Mouse (Mus musculus): Measurements from ENCODE around the gene Fli1. TPM values are rescaled to one million over a fixed set of nuclear protein-coding genes. Genes with fewer than 3 reads are reported as not detected.
A peak's percentile ranks its signal among the peaks of the same experiment; 100 is the strongest.

Fli1 gene
- 21.3 and 23.4 TPM in 2 replicates for polyA plus RNA-seq (2015; fragmentation: Nextera tagmentation; extraction: Ambion mirVana)

DNA sequence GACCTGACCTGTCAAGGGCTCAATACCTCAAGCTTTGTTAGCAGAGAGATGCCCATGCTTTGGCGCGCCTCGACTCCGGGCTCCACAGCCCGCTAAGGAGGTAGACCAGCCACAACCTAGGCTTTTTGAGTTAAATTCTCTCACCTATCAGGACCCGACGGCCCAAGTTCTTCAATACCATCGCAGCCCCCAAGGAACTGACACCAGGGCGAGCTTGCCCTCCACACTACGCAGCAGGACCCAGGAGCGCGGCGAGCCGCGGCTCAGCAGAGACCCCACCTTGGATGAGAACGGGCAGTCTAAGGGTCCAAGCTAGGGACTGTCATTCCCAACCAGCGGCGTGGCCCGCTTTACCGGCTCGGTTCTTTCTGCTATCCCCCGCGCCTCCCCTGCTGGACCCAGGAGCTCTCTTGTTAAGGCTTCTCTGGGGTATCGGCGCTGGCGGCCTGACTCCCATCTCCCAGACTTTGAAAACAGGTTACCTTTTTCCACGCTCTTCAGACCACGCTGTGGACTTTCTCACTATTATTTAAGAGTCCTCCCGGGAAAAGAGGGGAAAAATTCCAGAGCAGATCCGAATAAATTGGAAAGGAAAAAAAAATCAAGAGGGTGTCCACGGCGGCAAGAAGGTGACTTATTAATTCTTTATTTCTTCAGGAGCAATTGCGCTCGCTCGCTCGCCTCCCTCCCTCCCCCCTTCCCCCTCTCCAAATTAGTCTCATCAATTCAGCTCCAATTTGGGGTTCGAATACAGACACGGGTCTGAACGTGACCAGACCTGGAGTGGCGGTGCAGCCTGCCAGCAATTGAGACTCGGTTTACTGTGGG is at the start of gene Fli1:
TSS of gene Fli1 (minus strand) at position 650 of the 828 bp plus-strand sequence.
- peaks cover 72% of the 10 kb centered on the region for H3K4me1 ChIP-seq
- H3K27me3 ChIP-seq, result peaks cover 42% of the 10 kb centered on the region
- H3K9ac ChIP-seq, result peak within 1 kb of the TSS; percentile 51
- under 1% methylated on average over 41 of the region's 41 CpGs for WGBS
- no peaks in the 10 kb centered on the region for H3K36me3 ChIP-seq
- no peak for ATAC-seq (ENCODE audit: insufficient number of reproducible peaks, low FRiP score, low TSS enrichment, low read depth)
- peak within 1 kb of the TSS; percentile 93 for H3K27ac ChIP-seq
- peak within 1 kb of the TSS; percentile 82 for H3K4me2 ChIP-seq
- no peaks in the 10 kb centered on the region for H3K9me3 ChIP-seq
- H3K4me3 ChIP-seq, result peak within 1 kb of the TSS; percentile 66

DNA sequence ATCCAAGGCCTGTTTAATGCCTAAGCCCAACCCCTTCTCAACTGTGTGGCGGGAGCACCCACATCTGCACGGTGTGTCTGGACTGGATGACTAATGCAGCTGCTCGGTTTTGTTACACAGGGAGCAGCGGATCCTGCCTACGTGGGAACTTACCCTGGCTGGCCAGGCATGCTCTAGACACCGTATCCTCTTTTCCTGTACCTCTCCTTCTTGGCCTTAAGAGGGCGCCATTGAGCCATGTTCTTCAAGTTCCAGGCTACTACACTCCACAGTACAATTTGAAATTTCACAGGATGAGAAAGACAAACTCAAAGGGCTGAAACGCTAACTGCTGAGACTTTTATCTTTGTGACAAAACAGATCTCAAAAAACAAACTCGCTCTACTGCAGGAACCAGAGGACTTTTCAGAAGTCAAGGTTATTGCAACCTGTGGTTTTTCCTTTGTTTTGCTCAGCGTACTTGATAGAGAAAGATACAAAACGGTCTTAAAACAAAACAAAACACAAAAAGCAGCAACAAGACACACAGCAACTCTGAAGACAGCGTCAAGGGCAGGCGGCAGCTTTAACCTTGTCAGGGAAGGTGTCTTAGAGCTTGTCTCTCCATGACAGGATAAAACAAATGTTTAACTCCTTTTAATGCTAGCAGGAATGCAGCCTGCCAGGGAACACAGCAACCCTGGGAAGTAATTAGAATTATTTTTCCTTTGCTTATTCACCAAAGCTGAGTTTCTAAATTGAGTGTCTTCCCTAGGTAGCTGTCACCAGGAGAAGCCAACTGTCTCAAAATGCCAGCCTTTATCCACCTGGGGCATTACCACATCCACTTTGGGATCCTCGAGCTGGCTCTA is 49.3 kb upstream of the Fli1 start:
- Histone ChIP-seq H3K4me2 (peak overlapping the region; percentile 24; the same call in 1 of the 2 replicates), H3K4me1 (peaks cover 18% of the 10 kb centered on the region; the same call in 1 of the 2 replicates), H3K9me3 (no peaks in the 10 kb centered on the region), H3K27me3 (no peaks in the 10 kb centered on the region; the same call in 1 of the 2 replicates), H3K27ac (no peak overlapping the region), H3K9ac (no peak overlapping the region), H3K4me3 (no peak overlapping the region), H3K36me3 (no peaks in the 10 kb centered on the region)
- 13% methylated on average over 14 of the region's 14 CpGs for WGBS
- ATAC-seq (ENCODE audit: insufficient number of reproducible peaks, low FRiP score, low TSS enrichment, low read depth), result peak; percentile 80

DNA sequence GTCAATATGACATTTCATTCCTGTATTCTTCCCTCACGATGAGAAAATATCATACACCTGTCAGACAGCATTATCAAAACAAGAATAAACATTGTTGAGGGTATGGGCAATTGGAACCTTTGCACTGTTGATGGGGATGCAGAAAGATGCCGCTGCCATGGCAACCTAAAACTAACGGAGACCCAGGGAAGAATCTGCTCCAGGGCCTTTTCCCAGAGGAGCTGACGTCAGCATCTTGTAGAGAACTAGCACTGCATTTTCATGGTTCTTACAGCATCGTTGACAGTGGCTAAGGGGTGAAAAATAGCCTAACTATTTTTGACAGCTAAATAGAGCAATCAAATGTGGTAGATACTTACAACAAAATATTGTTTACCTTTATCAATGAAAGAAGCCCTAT is 47.9 kb upstream of the Fli1 start:
- no peaks in the 10 kb centered on the region for H3K9me3 ChIP-seq
- 61% methylated on average over 5 of the region's 5 CpGs for WGBS

DNA sequence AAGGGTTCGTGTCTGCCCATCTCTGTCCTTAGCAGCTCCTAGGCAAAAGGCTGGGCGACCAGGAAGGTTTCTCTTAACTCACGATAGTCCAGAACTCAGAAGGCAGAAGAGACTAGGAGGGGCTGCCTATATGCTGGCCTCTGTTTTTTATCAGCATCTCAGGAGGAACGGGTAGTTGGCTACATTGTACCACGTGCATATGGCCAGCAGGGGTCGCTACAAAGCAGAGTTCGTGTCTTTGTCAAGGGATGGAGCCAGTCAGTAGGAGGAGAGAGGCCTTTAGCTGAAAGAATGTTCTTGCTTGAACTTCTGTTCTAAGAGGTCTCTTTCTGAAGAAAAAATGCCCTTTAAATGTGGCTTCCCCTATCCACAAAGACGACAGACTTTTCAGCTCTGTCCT is 47.2 kb upstream of the Fli1 start:
- 0 out of 2 replicates have a peak overlapping the region, but pooled peaks have one; percentile 7 for H3K4me2 ChIP-seq
- no peak for ATAC-seq (ENCODE audit: insufficient number of reproducible peaks, low FRiP score, low TSS enrichment, low read depth)
- H3K9ac ChIP-seq, result no peak overlapping the region
- H3K4me1 ChIP-seq, result peaks cover 14% of the 10 kb centered on the region; the same call in 1 of the 2 replicates
- no peak overlapping the region for H3K4me3 ChIP-seq
- no peak overlapping the region for H3K27ac ChIP-seq
- H3K9me3 ChIP-seq, result no peaks in the 10 kb centered on the region
- WGBS, result 5% methylated on average over 8 of the region's 8 CpGs
- no peaks in the 10 kb centered on the region for H3K36me3 ChIP-seq
- no peaks in the 10 kb centered on the region; the same call in 1 of the 2 replicates for H3K27me3 ChIP-seq

More for the DNA sequence above, 47.9 kb upstream of the Fli1 start:
- Histone ChIP-seq H3K27ac (no peak overlapping the region), H3K4me3 (no peak overlapping the region), H3K9ac (no peak overlapping the region), H3K27me3 (no peaks in the 10 kb centered on the region; the same call in 1 of the 2 replicates), H3K4me2 (no peak overlapping the region), H3K36me3 (no peaks in the 10 kb centered on the region), H3K4me1 (peaks cover 18% of the 10 kb centered on the region; the same call in 1 of the 2 replicates)
- no peak for ATAC-seq (ENCODE audit: insufficient number of reproducible peaks, low FRiP score, low TSS enrichment, low read depth)

DNA sequence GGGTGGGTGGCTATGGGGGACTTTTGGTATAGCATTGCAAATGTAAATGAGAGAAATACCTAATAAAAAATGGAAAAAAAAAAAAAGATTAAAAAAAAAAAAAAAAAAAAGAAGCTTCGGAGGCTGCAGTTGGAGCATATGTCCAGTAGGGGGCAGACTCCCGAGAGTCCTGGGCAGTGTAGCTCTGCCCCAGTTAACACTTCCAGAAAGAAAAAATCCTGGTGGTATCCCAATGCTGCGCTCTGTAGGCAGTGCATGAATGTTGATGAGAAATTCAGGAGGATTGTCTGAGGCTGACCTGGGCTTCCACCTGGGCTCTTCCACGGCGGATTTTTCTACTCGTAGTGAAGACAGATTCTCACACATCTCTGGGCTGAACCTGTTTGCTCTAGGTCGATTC is 42.7 kb upstream of the Fli1 start:
- H3K4me2 ChIP-seq, result no peak overlapping the region
- WGBS, result 47% methylated on average over 7 of the region's 7 CpGs

DNA sequence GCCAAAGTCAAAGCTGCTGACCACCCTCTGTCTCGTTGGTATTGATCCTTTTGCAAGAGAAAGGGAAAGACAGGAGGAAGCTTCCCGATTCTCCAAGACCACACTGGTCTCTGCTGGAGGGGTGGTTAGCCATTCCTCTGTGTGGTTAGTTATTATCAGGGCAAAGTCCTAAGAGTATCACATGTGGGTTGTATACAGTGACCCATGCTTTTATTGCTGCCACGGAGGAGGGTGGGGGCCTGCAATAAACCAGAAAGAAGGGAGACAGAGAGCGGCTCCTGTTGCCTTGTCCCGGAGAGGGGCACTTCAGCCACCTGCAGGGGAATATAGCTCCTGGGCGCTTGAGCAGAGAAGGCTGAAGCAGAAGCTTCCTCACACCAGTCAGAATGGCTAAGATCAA is 41.2 kb upstream of the Fli1 start:
- Histone ChIP-seq H3K4me2 (no peak overlapping the region), H3K9ac (no peak overlapping the region), H3K4me1 (no peaks in the 10 kb centered on the region), H3K36me3 (no peaks in the 10 kb centered on the region), H3K4me3 (no peak overlapping the region), H3K27ac (no peak overlapping the region), H3K27me3 (no peaks in the 10 kb centered on the region; the same call in 1 of the 2 replicates), H3K9me3 (no peaks in the 10 kb centered on the region)
- no peak for ATAC-seq (ENCODE audit: insufficient number of reproducible peaks, low FRiP score, low TSS enrichment, low read depth)
- 65% methylated on average over 6 of the region's 6 CpGs for WGBS

More for the DNA sequence above, 42.7 kb upstream of the Fli1 start:
- no peaks in the 10 kb centered on the region; the same call in 1 of the 2 replicates for H3K27me3 ChIP-seq
- H3K36me3 ChIP-seq, result no peaks in the 10 kb centered on the region
- no peak overlapping the region for H3K9ac ChIP-seq
- H3K4me1 ChIP-seq, result no peaks in the 10 kb centered on the region
- H3K9me3 ChIP-seq, result no peaks in the 10 kb centered on the region
- no peak overlapping the region for H3K4me3 ChIP-seq
- no peak overlapping the region for H3K27ac ChIP-seq
- no peak for ATAC-seq (ENCODE audit: insufficient number of reproducible peaks, low FRiP score, low TSS enrichment, low read depth)

DNA sequence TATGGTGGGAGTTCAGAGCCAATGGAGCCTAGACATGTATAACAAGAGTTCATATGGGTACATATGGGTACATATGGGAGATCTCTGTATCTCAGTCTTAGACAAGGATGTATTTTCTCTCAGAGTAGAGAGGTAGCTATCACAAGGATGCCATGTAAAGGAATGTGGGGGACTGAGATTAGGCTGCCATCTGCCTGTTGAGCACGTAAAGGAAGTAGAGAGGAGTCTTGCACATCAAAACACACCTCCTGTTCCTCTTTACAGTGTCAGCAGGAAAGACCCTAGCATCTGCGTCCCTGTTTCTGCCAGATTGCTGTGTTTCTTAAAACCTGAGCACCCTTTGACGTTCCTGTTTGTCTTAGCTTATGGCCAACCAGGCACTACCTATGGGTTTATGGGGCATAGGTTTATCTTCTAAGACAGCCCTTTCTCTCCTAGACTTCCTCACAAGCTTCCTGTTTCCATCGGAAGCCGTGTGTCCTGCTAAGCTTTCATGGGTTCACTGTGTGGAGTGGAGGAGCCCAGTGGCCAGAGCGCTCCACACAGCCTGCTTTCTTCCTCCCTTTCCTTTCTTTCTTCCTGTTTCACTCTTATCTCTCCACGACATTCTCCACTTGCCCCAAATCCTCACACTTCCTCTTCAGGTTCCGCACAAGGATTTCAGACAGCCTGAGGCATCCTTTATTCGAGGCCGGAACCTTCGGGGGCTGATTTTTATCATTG is 39.4 kb upstream of the Fli1 start:
- H3K9me3 ChIP-seq, result no peaks in the 10 kb centered on the region
- H3K4me1 ChIP-seq, result no peaks in the 10 kb centered on the region
- H3K27ac ChIP-seq, result no peak overlapping the region
- no peak overlapping the region for H3K4me2 ChIP-seq
- WGBS, result 78% methylated on average over 11 of the region's 11 CpGs
- ATAC-seq (ENCODE audit: insufficient number of reproducible peaks, low FRiP score, low TSS enrichment, low read depth), result no peak
- H3K4me3 ChIP-seq, result no peak overlapping the region
- H3K27me3 ChIP-seq, result no peaks in the 10 kb centered on the region
- no peaks in the 10 kb centered on the region for H3K36me3 ChIP-seq
- no peak overlapping the region for H3K9ac ChIP-seq

DNA sequence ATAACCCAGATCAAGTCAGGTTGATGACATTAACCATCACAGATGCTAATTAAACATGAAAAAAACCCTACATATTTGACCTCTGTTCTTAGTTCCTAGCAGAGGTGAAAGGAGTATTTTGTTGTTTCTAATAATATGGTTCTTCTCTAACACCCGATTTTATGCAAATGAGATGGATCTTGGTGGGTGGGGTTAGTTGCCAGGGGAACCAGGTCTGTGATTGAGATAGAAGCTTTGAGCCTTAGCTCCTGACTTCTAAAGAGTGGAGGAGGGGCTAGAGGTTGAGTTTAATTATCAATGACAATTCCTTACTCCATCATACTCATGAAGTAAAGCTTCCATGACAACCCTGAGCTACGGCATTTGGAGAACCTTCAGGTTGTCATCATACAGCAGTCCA is 35.8 kb upstream of the Fli1 start:
- no peak overlapping the region for H3K4me3 ChIP-seq
- H3K9me3 ChIP-seq, result no peaks in the 10 kb centered on the region
- H3K9ac ChIP-seq, result no peak overlapping the region
- no peaks in the 10 kb centered on the region for H3K36me3 ChIP-seq
- H3K27ac ChIP-seq, result no peak overlapping the region
- H3K4me1 ChIP-seq, result no peaks in the 10 kb centered on the region
- no peak for ATAC-seq (ENCODE audit: insufficient number of reproducible peaks, low FRiP score, low TSS enrichment, low read depth)
- H3K27me3 ChIP-seq, result no peaks in the 10 kb centered on the region
- WGBS, result 73% methylated on average over 2 of the region's 2 CpGs
- H3K4me2 ChIP-seq, result no peak overlapping the region

DNA sequence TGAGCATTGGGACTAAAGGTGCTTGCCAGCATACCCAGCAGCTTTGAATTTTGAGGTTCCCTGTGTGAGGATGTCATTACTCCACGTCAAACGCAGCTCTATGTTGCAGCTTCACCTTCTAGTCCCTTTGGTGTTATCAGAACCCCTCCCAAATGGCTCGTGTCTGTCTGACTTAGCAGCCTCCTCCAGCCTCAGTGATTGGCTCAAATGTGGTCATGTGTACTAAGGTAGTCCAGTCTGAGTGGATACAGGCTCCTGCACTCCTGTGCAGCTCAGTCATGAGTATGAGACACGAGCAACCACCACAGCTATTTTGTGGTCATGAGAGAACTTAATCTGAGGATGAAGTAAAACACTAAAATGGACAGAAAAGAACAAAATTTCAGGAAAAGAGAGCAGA is 31.0 kb upstream of the Fli1 start:
- no peak for ATAC-seq (ENCODE audit: insufficient number of reproducible peaks, low FRiP score, low TSS enrichment, low read depth)
- no peak overlapping the region for H3K4me3 ChIP-seq
- no peaks in the 10 kb centered on the region for H3K36me3 ChIP-seq
- H3K27ac ChIP-seq, result no peak overlapping the region
- H3K9ac ChIP-seq, result no peak overlapping the region
- WGBS, result 63% methylated on average over 4 of the region's 4 CpGs
- no peaks in the 10 kb centered on the region for H3K9me3 ChIP-seq
- peaks cover 11% of the 10 kb centered on the region; the same call in 1 of the 2 replicates for H3K4me1 ChIP-seq
- H3K27me3 ChIP-seq, result no peaks in the 10 kb centered on the region
- no peak overlapping the region for H3K4me2 ChIP-seq

DNA sequence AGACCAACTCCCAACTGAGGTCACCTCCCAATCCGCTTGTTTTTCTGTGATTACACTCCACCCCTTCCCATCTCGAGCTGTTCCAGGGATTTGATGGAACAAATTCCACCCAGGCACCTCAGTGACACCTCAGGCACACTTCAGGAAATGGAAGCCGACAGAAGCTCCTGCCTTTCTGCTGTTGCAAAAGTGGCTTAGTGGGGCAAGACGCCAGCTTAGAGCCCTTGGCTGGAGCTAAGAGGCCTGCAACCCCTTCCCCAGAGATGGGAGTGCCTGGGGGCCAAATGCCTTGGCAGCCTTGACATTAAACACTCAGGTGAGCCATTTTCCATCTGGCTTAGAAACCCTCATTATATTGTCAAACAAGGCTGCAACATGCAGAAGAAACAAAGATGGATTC is 29.0 kb upstream of the Fli1 start:
- no peaks in the 10 kb centered on the region for H3K9me3 ChIP-seq
- H3K4me2 ChIP-seq, result no peak overlapping the region
- 32% methylated on average over 4 of the region's 4 CpGs for WGBS
- H3K36me3 ChIP-seq, result no peaks in the 10 kb centered on the region
- no peaks in the 10 kb centered on the region for H3K27me3 ChIP-seq
- no peak overlapping the region for H3K9ac ChIP-seq
- H3K27ac ChIP-seq, result peak overlapping the region; percentile 47; the same call in 1 of the 2 replicates
- peaks cover 26% of the 10 kb centered on the region for H3K4me1 ChIP-seq
- H3K4me3 ChIP-seq, result no peak overlapping the region
- ATAC-seq (ENCODE audit: insufficient number of reproducible peaks, low FRiP score, low TSS enrichment, low read depth), result no peak

DNA sequence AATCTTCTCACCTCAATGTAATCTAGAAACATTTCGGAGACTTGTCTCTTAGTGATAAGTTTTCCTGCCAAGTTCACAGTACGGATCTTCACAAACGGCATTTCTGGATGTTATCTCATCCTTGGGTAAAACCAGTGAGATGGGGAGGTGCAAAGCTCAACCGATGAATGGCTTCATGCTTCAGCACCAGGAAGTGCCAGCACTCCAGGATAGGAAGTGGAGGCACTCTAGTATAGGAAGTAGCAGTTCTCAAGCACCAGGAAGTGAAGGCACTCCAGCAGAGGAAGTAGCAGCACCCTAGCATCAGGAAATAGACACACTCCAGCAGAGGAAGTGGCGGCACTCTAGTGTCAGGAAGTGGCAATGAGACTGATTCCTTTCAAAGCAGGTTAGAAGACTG is 27.9 kb upstream of the Fli1 start:
- H3K9me3 ChIP-seq, result no peaks in the 10 kb centered on the region
- 88% methylated on average over 5 of the region's 5 CpGs for WGBS
- no peak overlapping the region for H3K4me2 ChIP-seq
- H3K9ac ChIP-seq, result no peak overlapping the region
- ATAC-seq (ENCODE audit: insufficient number of reproducible peaks, low FRiP score, low TSS enrichment, low read depth), result no peak
- H3K4me1 ChIP-seq, result peaks cover 28% of the 10 kb centered on the region
- no peak overlapping the region for H3K4me3 ChIP-seq
- no peaks in the 10 kb centered on the region for H3K27me3 ChIP-seq
- no peaks in the 10 kb centered on the region for H3K36me3 ChIP-seq
- no peak overlapping the region for H3K27ac ChIP-seq

Measured in limb, embryonic 15.5 days (tissue).